Mouse (Mus musculus): Measurements from ENCODE around the gene Lyg2.

The Lyg2 gene

GRCm38 (mm10) chr1:37899816-37900215, 16.5 kb downstream of the Lyg2 start:
- POLR2A ChIA-PET, result interaction anchor here in 3 of 4 experiments (0.6 to 4.0 kb wide), 6 partner anchors 9 to 382 kb away, joined by 4 to 29 read pairs (median 4); partner anchors contain the start of genes Mitd1 (in 2 of the 3) and Mrpl30 (in 2 of the 3)
- CTCF ChIA-PET, result interaction anchor here in 2 of 4 experiments (0.9 to 1.4 kb wide), 4 partner anchors 8 to 86 kb away, joined by 3 to 5 read pairs (median 4); partner anchors contain the start of genes Mitd1 (in 1 of the 2) and Mrpl30 (in 1 of the 2)

- ChIA-PET CTCF (interaction anchor here in 2 of 4 experiments (1.3 to 1.5 kb wide), 2 partner anchors 8 to 9 kb away, joined by 3 to 6 read pairs; no protein-coding TSS in a partner anchor), POLR2A (interaction anchor here in 1 of 4 experiments (0.7 kb wide), 1 partner anchor 23 kb away, joined by 4 read pairs; the partner anchor contains the start of gene Lipt1)
Measured at GRCm38 (mm10) chr1:37894606-37895005, 21.7 kb downstream of the Lyg2 start.

- CTCF ChIA-PET, result interaction anchor here in 3 of 4 experiments (0.9 to 1.2 kb wide), 5 partner anchors 9 to 94 kb away, joined by 3 to 4 read pairs (median 3); no protein-coding TSS in a partner anchor
- POLR2A ChIA-PET, result interaction anchor here in 3 of 4 experiments (0.9 to 4.1 kb wide), 15 partner anchors 8 to 105 kb away, joined by 4 to 29 read pairs (median 10); partner anchors contain the start of genes Txndc9 (in 2 of the 3), Eif5b (in 1 of the 3), Lipt1 (in 1 of the 3) and Tsga10 (in 1 of the 3)
Measured at GRCm38 (mm10) chr1:37891400-37891799, 24.9 kb downstream of the Lyg2 start.

GRCm38 (mm10) chr1:37890025-37890652, 26.2 kb downstream of the Lyg2 start, which contains the start of the genes Mitd1 and Mrpl30:
Gene Mitd1, minus strand, starts transcription at chr1:37890411.
Gene Mrpl30, plus strand, starts transcription at chr1:37890477.
- ChIA-PET CTCF (interaction anchor here in 2 of 4 experiments (0.7 to 1.0 kb wide), 5 partner anchors 9 to 880 kb away, joined by 3 to 6 read pairs (median 4); no protein-coding TSS in a partner anchor), POLR2A (interaction anchor here (0.7 to 4.1 kb wide), 28 partner anchors 8 to 906 kb away, joined by 3 to 29 read pairs (median 5); partner anchors contain the start of genes Coa5 (in 2 of the 4), Lipt1 (in 2 of the 4), Txndc9 (in 2 of the 4) and Unc50 (in 2 of the 4))

- CTCF ChIA-PET, result no interaction called here
- POLR2A ChIA-PET, result interaction anchor here in 3 of 4 experiments (0.8 to 4.1 kb wide), 13 partner anchors 11 to 1374 kb away, joined by 3 to 29 read pairs (median 5); partner anchors contain the start of genes Lipt1 (in 2 of the 3), Coa5 (in 1 of the 3), Eif5b (in 1 of the 3) and Txndc9 (in 1 of the 3)
Measured at GRCm38 (mm10) chr1:37889206-37889605, 27.1 kb downstream of the Lyg2 start.

- ChIA-PET CTCF (no interaction called here), POLR2A (interaction anchor here in 3 of 4 experiments (1.0 to 2.9 kb wide), 6 partner anchors 8 to 47 kb away, joined by 3 to 18 read pairs (median 8); partner anchors contain the start of gene Lipt1 (in 3 of the 3))
Measured at GRCm38 (mm10) chr1:37884451-37884850, 31.8 kb downstream of the Lyg2 start.

GRCm38 (mm10) chr1:37883411-37883810, 32.9 kb downstream of the Lyg2 start:
- ChIA-PET POLR2A (interaction anchor here in 3 of 4 experiments (0.6 to 2.9 kb wide), 17 partner anchors 8 to 1326 kb away, joined by 3 to 18 read pairs (median 4); partner anchors contain the start of genes Lipt1 (in 2 of the 3) and Lyg2 (in 1 of the 3)), CTCF (interaction anchor here in 1 of 4 experiments (0.6 to 0.7 kb wide), 2 partner anchors 711 to 1561 kb away, joined by 4 to 8 read pairs; no protein-coding TSS in a partner anchor)

GRCm38 (mm10) chr1:37877736-37878460, 38.4 kb downstream of the Lyg2 start:
- POLR2A ChIA-PET, result interaction anchor here in 1 of 4 experiments (2.2 kb wide), 1 partner anchor 11 kb away, joined by 5 read pairs; no protein-coding TSS in a partner anchor
- CTCF ChIA-PET, result no interaction called here

- ChIA-PET POLR2A (interaction anchor here in 3 of 4 experiments (1.0 to 3.9 kb wide), 12 partner anchors 8 to 127 kb away, joined by 3 to 18 read pairs (median 6); partner anchors contain the start of genes Mitd1 (in 1 of the 3) and Mrpl30 (in 1 of the 3)), CTCF (interaction anchor here in 2 of 4 experiments (0.7 to 1.1 kb wide), 2 partner anchors 30 to 577 kb away, joined by 3 to 7 read pairs; no protein-coding TSS in a partner anchor)
Measured at GRCm38 (mm10) chr1:37873157-37873556, 43.1 kb downstream of the Lyg2 start.

GRCm38 (mm10) chr1:37872131-37873067, 43.9 kb downstream of the Lyg2 start:
- CTCF ChIA-PET, result interaction anchor here in 3 of 4 experiments (0.6 to 1.3 kb wide), 9 partner anchors 31 to 770 kb away, joined by 3 to 8 read pairs (median 4); no protein-coding TSS in a partner anchor
- POLR2A ChIA-PET, result interaction anchor here in 3 of 4 experiments (0.6 to 3.9 kb wide), 27 partner anchors 8 to 1212 kb away, joined by 3 to 18 read pairs (median 4); partner anchors contain the start of genes Mitd1 (in 2 of the 3), Mrpl30 (in 2 of the 3), 2010300C02Rik (in 1 of the 3) and Coa5 (in 1 of the 3)

GRCm38 (mm10) chr1:37871704-37872103, 44.6 kb downstream of the Lyg2 start, which contains the start of gene Lipt1:
Gene Lipt1, plus strand, starts transcription at chr1:37871738.
- CTCF ChIA-PET, result interaction anchor here (0.6 to 1.3 kb wide), 8 partner anchors 114 to 769 kb away, joined by 3 to 8 read pairs (median 4); partner anchors contain the start of gene 2010300C02Rik (in 1 of the 4)
- POLR2A ChIA-PET, result interaction anchor here in 3 of 4 experiments (0.6 to 3.9 kb wide), 26 partner anchors 8 to 1212 kb away, joined by 3 to 18 read pairs (median 4); partner anchors contain the start of genes Mitd1 (in 2 of the 3), Mrpl30 (in 2 of the 3), 2010300C02Rik (in 1 of the 3) and Coa5 (in 1 of the 3)

- ChIA-PET POLR2A (interaction anchor here in 2 of 4 experiments (1.4 to 3.9 kb wide), 2 partner anchors 15 to 21 kb away, joined by 4 to 18 read pairs; partner anchors contain the start of genes Mitd1 (in 1 of the 2) and Mrpl30 (in 1 of the 2)), CTCF (no interaction called here)
Measured at GRCm38 (mm10) chr1:37869362-37869761, 46.9 kb downstream of the Lyg2 start.

- ChIA-PET CTCF (interaction anchor here in 1 of 4 experiments (0.5 kb wide), 1 partner anchor 112 kb away, joined by 3 read pairs; no protein-coding TSS in a partner anchor), POLR2A (interaction anchor here in 1 of 4 experiments (0.6 to 1.0 kb wide), 2 partner anchors 33 to 145 kb away, joined by 3 to 4 read pairs; no protein-coding TSS in a partner anchor)
Measured at GRCm38 (mm10) chr1:37868640-37869039, 47.7 kb downstream of the Lyg2 start.

GRCm38 (mm10) chr1:37867684-37868322, 48.5 kb downstream of the Lyg2 start:
- CTCF ChIA-PET, result interaction anchor here in 1 of 4 experiments (0.5 kb wide), 1 partner anchor 113 kb away, joined by 3 read pairs; no protein-coding TSS in a partner anchor
- POLR2A ChIA-PET, result interaction anchor here in 1 of 4 experiments (0.6 to 1.0 kb wide), 2 partner anchors 34 to 146 kb away, joined by 3 to 4 read pairs; no protein-coding TSS in a partner anchor

GRCm38 (mm10) chr1:37867056-37867455, 49.2 kb downstream of the Lyg2 start:
- ChIA-PET POLR2A (interaction anchor here in 2 of 4 experiments (0.6 to 1.2 kb wide), 4 partner anchors 25 to 402 kb away, joined by 3 read pairs; no protein-coding TSS in a partner anchor), CTCF (interaction anchor here in 1 of 4 experiments (1.0 to 1.3 kb wide), 2 partner anchors 176 to 220 kb away, joined by 3 to 4 read pairs; no protein-coding TSS in a partner anchor)

All from embryonic stem cell, embryonic (primary cell).